Mouse (Mus musculus) kidney, embryonic 14.5 days (tissue): ENCODE measurements around the gene Tekt5. TPM values are rescaled to one million over a fixed set of nuclear protein-coding genes. Genes with fewer than 3 reads are reported as not detected.

Experiments used
- ATAC-seq: fragments of 200-750 bp; cut with Nextera tagmentation; 2 replicates; pipeline ENCODE4 v1.8.0; 2017; ENCODE audit warnings: moderate number of reproducible peaks, mild to moderate bottlenecking, moderate TSS enrichment, moderate library complexity; ENCODE audit not compliant: low FRiP score, low TSS enrichment
- H3K27ac ChIP-seq: fragments of 300-500 bp; sonication (generic); 2 replicates; pipeline ENCODE4 v1.5.1; 2014; ENCODE audit warnings: low read depth, mild to moderate bottlenecking, low read length, moderate library complexity, mixed read lengths
- H3K27me3 ChIP-seq: fragments of 300-500 bp; sonication (generic); 2 replicates; pipeline ENCODE4 v1.6.1; 2014; ENCODE audit warnings: mild to moderate bottlenecking, low read length; ENCODE audit not compliant: control insufficient read depth, insufficient read depth
- H3K36me3 ChIP-seq: fragments of 300-500 bp; sonication (generic); 2 replicates; pipeline ENCODE4 v1.6.1; 2014; ENCODE audit warnings: low read length, mixed read lengths; ENCODE audit not compliant: control insufficient read depth, insufficient read depth
- H3K4me1 ChIP-seq: fragments of 300-500 bp; sonication (generic); 2 replicates; pipeline ENCODE4 v1.6.1; 2014; ENCODE audit warnings: low read length, mixed read lengths; ENCODE audit not compliant: control insufficient read depth, insufficient read depth
- H3K4me2 ChIP-seq: fragments of 300-500 bp; sonication (generic); replicated peaks from 2 replicates; pipeline ENCODE4 v1.6.1; 2014; ENCODE audit warnings: low read depth, mild to moderate bottlenecking, low read length
- H3K4me3 ChIP-seq: fragments of 300-500 bp; sonication (generic); 2 replicates; pipeline ENCODE4 v1.5.1; 2014; ENCODE audit warnings: mild to moderate bottlenecking, low read length
- H3K9ac ChIP-seq: fragments of 300-500 bp; sonication (generic); 2 replicates; pipeline ENCODE4 v1.6.1; 2014; ENCODE audit warnings: low read depth, mild to moderate bottlenecking, low read length, moderate library complexity
- H3K9me3 ChIP-seq: fragments of 300-500 bp; sonication (generic); 2 replicates; pipeline ENCODE4 v1.6.1; 2016; ENCODE audit warnings: low read length; ENCODE audit not compliant: control insufficient read depth
- WGBS: fragments of 180-500 bp; shearing (Covaris S2); extraction: QIAGEN DNeasy Blood & Tissue Kit; methylation state at CpG from one replicate; pipeline ENCODE4 v1.1.7; 2014; 5-methylcytosine and 5-hydroxymethylcytosine counted together
- polyA plus RNA-seq: library from polyadenylated mRNA; unstranded; fragments of >200 nt; fragmentation: Nextera tagmentation; extraction: Ambion mirVana; gene quantifications from 2 replicates; pipeline ENCODE4 v1.2.1, GENCODE M21; 2014

Tekt5 gene
- polyA plus RNA-seq, 1 experiment from 2014 or later, result 1.3 TPM

- Histone ChIP-seq H3K4me2 (no peak overlapping the region), H3K4me3 (no peak overlapping the region), H3K9me3 (no peaks in the 10 kb centered on the region), H3K27me3 (no peaks in the 10 kb centered on the region), H3K27ac (peak overlapping the region; percentile 47; the same call in 1 of the 2 replicates), H3K4me1 (peaks cover 17% of the 10 kb centered on the region), H3K36me3 (no peaks in the 10 kb centered on the region), H3K9ac (no peak overlapping the region)
- peak; percentile 57; the same call in 1 of the 2 replicates for ATAC-seq
- WGBS, result 61% methylated on average over 3 of the region's 3 CpGs
Measured at GRCm38 (mm10) chr16:10369468-10369934, 25.8 kb downstream of the Tekt5 start.

- Histone ChIP-seq H3K4me1 (peaks cover 17% of the 10 kb centered on the region), H3K4me3 (no peak overlapping the region)
Measured at GRCm38 (mm10) chr16:10366240-10367217, 28.8 kb downstream of the Tekt5 start.

GRCm38 (mm10) chr16:10365796-10366195 lies 29.5 kb downstream of the Tekt5 start:
- Histone ChIP-seq H3K27ac (peak overlapping the region; percentile 49; the same call in 1 of the 2 replicates), H3K4me1 (peaks cover 17% of the 10 kb centered on the region), H3K4me2 (no peak overlapping the region), H3K9ac (no peak overlapping the region), H3K9me3 (no peaks in the 10 kb centered on the region), H3K4me3 (no peak overlapping the region), H3K27me3 (no peaks in the 10 kb centered on the region), H3K36me3 (no peaks in the 10 kb centered on the region)
- WGBS, result 79% methylated on average over 4 of the region's 4 CpGs
- peak; percentile 24; the same call in 1 of the 2 replicates for ATAC-seq

More at GRCm38 (mm10) chr16:10366240-10367217, 28.8 kb downstream of the Tekt5 start:
- peak overlapping the region; percentile 49 for H3K27ac ChIP-seq
- no peaks in the 10 kb centered on the region for H3K36me3 ChIP-seq
- H3K9ac ChIP-seq, result no peak overlapping the region
- WGBS, result 62% methylated on average over 14 of the region's 14 CpGs
- no peaks in the 10 kb centered on the region for H3K27me3 ChIP-seq
- H3K9me3 ChIP-seq, result no peaks in the 10 kb centered on the region
- no peak overlapping the region for H3K4me2 ChIP-seq
- ATAC-seq, result peak; percentile 43; the same call in 1 of the 2 replicates

- 52% methylated on average over 1 of the region's 1 CpGs for WGBS
- Histone ChIP-seq H3K4me3 (no peak overlapping the region), H3K36me3 (no peaks in the 10 kb centered on the region), H3K9ac (no peak overlapping the region), H3K9me3 (no peaks in the 10 kb centered on the region), H3K4me1 (peaks cover 5% of the 10 kb centered on the region), H3K4me2 (no peak overlapping the region), H3K27ac (no peak overlapping the region), H3K27me3 (no peaks in the 10 kb centered on the region)
- ATAC-seq, result no peak
Measured at GRCm38 (mm10) chr16:10363061-10363460, 32.2 kb downstream of the Tekt5 start.

- H3K9ac ChIP-seq, result no peak overlapping the region
- H3K27ac ChIP-seq, result no peak overlapping the region
- H3K9me3 ChIP-seq, result no peaks in the 10 kb centered on the region
- no peak overlapping the region for H3K4me3 ChIP-seq
- 86% methylated on average over 6 of the region's 6 CpGs for WGBS
- no peak for ATAC-seq
- no peaks in the 10 kb centered on the region for H3K27me3 ChIP-seq
- H3K4me1 ChIP-seq, result no peaks in the 10 kb centered on the region
- H3K36me3 ChIP-seq, result no peaks in the 10 kb centered on the region
- H3K4me2 ChIP-seq, result no peak overlapping the region
Measured at GRCm38 (mm10) chr16:10359241-10359640, 36.0 kb downstream of the Tekt5 start.

GRCm38 (mm10) chr16:10358010-10358934 lies 37.0 kb downstream of the Tekt5 start:
- peak; percentile 94 for ATAC-seq
- Histone ChIP-seq H3K9ac (no peak overlapping the region), H3K36me3 (no peaks in the 10 kb centered on the region), H3K27ac (no peak overlapping the region), H3K4me1 (no peaks in the 10 kb centered on the region), H3K9me3 (no peaks in the 10 kb centered on the region), H3K27me3 (no peaks in the 10 kb centered on the region), H3K4me2 (peak overlapping the region; percentile 41), H3K4me3 (peak overlapping the region; percentile 29)
- whole genome bisulfite sequencing, result 15% methylated on average over 30 of the region's 30 CpGs

- H3K4me3 ChIP-seq, result no peak overlapping the region
- no peaks in the 10 kb centered on the region for H3K27me3 ChIP-seq
- no peaks in the 10 kb centered on the region for H3K9me3 ChIP-seq
- no peak for ATAC-seq
- H3K27ac ChIP-seq, result no peak overlapping the region
- H3K36me3 ChIP-seq, result no peaks in the 10 kb centered on the region
- H3K4me1 ChIP-seq, result no peaks in the 10 kb centered on the region
- no peak overlapping the region for H3K9ac ChIP-seq
- no peak overlapping the region for H3K4me2 ChIP-seq
Measured at GRCm38 (mm10) chr16:10355004-10355403, 40.3 kb downstream of the Tekt5 start.

GRCm38 (mm10) chr16:10351050-10351636 lies 44.1 kb downstream of the Tekt5 start:
- no peak for ATAC-seq

More at GRCm38 (mm10) chr16:10351050-10351636, 44.1 kb downstream of the Tekt5 start:
- WGBS, result 58% methylated on average over 9 of the region's 9 CpGs
- no peaks in the 10 kb centered on the region for H3K36me3 ChIP-seq
- no peak overlapping the region for H3K27ac ChIP-seq
- H3K9me3 ChIP-seq, result no peaks in the 10 kb centered on the region
- H3K27me3 ChIP-seq, result no peaks in the 10 kb centered on the region
- no peak overlapping the region for H3K4me3 ChIP-seq
- H3K9ac ChIP-seq, result no peak overlapping the region
- H3K4me1 ChIP-seq, result no peaks in the 10 kb centered on the region
- no peak overlapping the region for H3K4me2 ChIP-seq
